Comparison of ENCODE assay signal across 8 mouse cellular contexts in genomic region chr7:109098145-109099018, GRCm38 (mm10). TPM values are rescaled to one million over a fixed set of nuclear protein-coding genes. Genes with fewer than 3 reads are reported as not detected.
DNase-seq lines count a peak whose midpoint lies in the region; ATAC-seq and TF ChIP-seq lines count a peak whose summit lies in the region.

No protein-coding gene starts in this region.

- no peaks in the 10 kb centered on the region for H3K9me3 ChIP-seq in limb, embryonic 14.5 days (ENCODE audit: control insufficient read depth, low read length)

- no peak for TF ChIP-seq POLR2A in lung, adult 2 months (IDR thresholded peaks at IDR 0.05; ENCODE audit: borderline replicate concordance, extremely low read depth, low read depth, low read length)
- no peak for TF ChIP-seq POLR2A in limb, embryonic 14.5 days (IDR thresholded peaks at IDR 0.05; ENCODE audit: borderline replicate concordance, extremely low read depth, insufficient read depth, insufficient read length)
- TF ChIP-seq POLR2A in olfactory bulb, adult 2 months (IDR thresholded peaks at IDR 0.05; ENCODE audit: insufficient read depth, low read depth, low read length), result no peak

- no peak overlapping the region for H3K27ac ChIP-seq in limb, embryonic 14.5 days (replicated peaks; ENCODE audit: low read depth, low read length)
- H3K27ac ChIP-seq in olfactory bulb, adult 2 months (ENCODE audit: insufficient read depth, low read depth, low read length), result no peak overlapping the region

- no peak overlapping the region for H3K4me2 ChIP-seq in limb, embryonic 14.5 days (replicated peaks; ENCODE audit: low read depth, low read length, severe bottlenecking)

- whole genome bisulfite sequencing in lung, adult 2 months, result 40% methylated on average over 6 of the region's 6 CpGs
- 31% methylated on average over 6 of the region's 6 CpGs for WGBS in limb, embryonic 14.5 days
- WGBS in olfactory bulb, adult 2 months, result 27% methylated on average over 6 of the region's 6 CpGs

- no peaks in the 10 kb centered on the region for H3K27me3 ChIP-seq in limb, embryonic 14.5 days (ENCODE audit: control insufficient read depth, insufficient read depth, low read length)

- H3K4me3 ChIP-seq in lung, adult 2 months (replicated peaks; ENCODE audit: extremely low read depth, low read depth, low read length), result no peak overlapping the region
- H3K4me3 ChIP-seq in limb, embryonic 14.5 days (replicated peaks; ENCODE audit: low read length), result no peak overlapping the region
- no peak overlapping the region for H3K4me3 ChIP-seq in olfactory bulb, adult 2 months (ENCODE audit: insufficient read depth, low read depth, low read length)

- TF ChIP-seq CTCF in lung, adult 2 months (IDR thresholded peaks at IDR 0.05; ENCODE audit: insufficient read depth, low read length), result 0 out of 2 replicates have a peak, but pooled peaks have one; percentile 24
- 0 out of 2 replicates have a peak, but pooled peaks have one; percentile 12 for TF ChIP-seq CTCF in olfactory bulb, adult 2 months (IDR thresholded peaks at IDR 0.05; ENCODE audit: insufficient read depth, low read depth, low read length)

- peak; percentile 56 to 73; a peak in 3 of 4 replicates for ATAC-seq in hematopoietic stem cell, adult 5-6 weeks (replicated peaks in 1 of 2; ENCODE audit: insufficient read depth in 1 of 2, low FRiP score in 2 of 2, low TSS enrichment in 1 of 2, low read depth in 1 of 2, poor library complexity in 2 of 2, severe bottlenecking in 2 of 2)
- no peak for ATAC-seq in limb, embryonic 14.5 days (ENCODE audit: low FRiP score, low read depth)

- H3K4me1 ChIP-seq in lung, adult 2 months (ENCODE audit: control insufficient read depth, insufficient read depth, low read length), result no peaks in the 10 kb centered on the region
- H3K4me1 ChIP-seq in limb, embryonic 14.5 days (ENCODE audit: control insufficient read depth, insufficient read depth, low read length), result no peaks in the 10 kb centered on the region
- H3K4me1 ChIP-seq in olfactory bulb, adult 2 months (ENCODE audit: control insufficient read depth, insufficient read depth, low read length), result no peaks in the 10 kb centered on the region

- H3K36me3 ChIP-seq in limb, embryonic 14.5 days (ENCODE audit: control insufficient read depth, insufficient read depth, low read length), result no peaks in the 10 kb centered on the region

- DNase-seq in lung, adult 2 months, result no peak
- no peak for DNase-seq in lung, postnatal 25 days (ENCODE audit: low spot score)
- DNase-seq in adrenal gland, adult 18-20 months (ENCODE audit: low spot score in 2 of 2), result peak; percentile 31 to 41
- DNase-seq in embryo, embryonic 11 days, result peak; percentile 70
- DNase-seq in limb, embryonic 14.5 days (ENCODE audit: low spot score), result peak; percentile 11
- DNase-seq in B cell, adult 2 months, result no peak

- H3K9ac ChIP-seq in limb, embryonic 14.5 days (ENCODE audit: low read depth, low read length, severe bottlenecking), result no peak overlapping the region

RNA-seq across cellular contexts. Expression of gene Ric3, which starts 15.3 kb away (rescaled TPM):
- 0.92 and 2.4 TPM in 2 replicates for polyA plus RNA-seq in lung, adult 2 months (2012; rRNA removed)
- 10 to 100 TPM; 52.7 to 56.1 TPM for total RNA-seq in adrenal gland, adult 18-20 months (2021)
- total RNA-seq in hematopoietic stem cell, adult 5-6 weeks (2017), result 3.3 and 4.8 TPM in 2 replicates
- 2.6 and 3.2 TPM in 2 replicates for polyA plus RNA-seq in limb, embryonic 14.5 days (2012; rRNA removed)
- polyA plus RNA-seq in limb, embryonic 14.5 days (2014; fragmentation: Nextera tagmentation; extraction: Ambion mirVana), result 4.1 and 4.7 TPM in 2 replicates
- polyA plus RNA-seq in olfactory bulb, adult 2 months (2012; ENCODE audit: insufficient read depth, insufficient read length, low replicate concordance, missing spikeins), result not detected in 2 replicates

Comparison
In these comparisons a context has a peak if more than half of its experiments do, and no peak if none do; other contexts are left out.
1. DNase-seq: peak in adrenal gland, adult 18-20 months (2 of 2), embryo, embryonic 11 days (single experiment) and limb, embryonic 14.5 days (single experiment); none in lung, adult 2 months (single experiment), lung, postnatal 25 days (single experiment) and B cell, adult 2 months (0 of 2).